Mouse (Mus musculus) ES-Bruce4 (cell line): Measurements from ENCODE around the gene H2afz.

Experiments used
- CTCF ChIP-seq: IDR thresholded peaks from one replicate; pipeline ENCODE4 v1.8.1; 2011; ENCODE audit warnings: low read depth, low read length
- EP300 ChIP-seq: IDR thresholded peaks from 2 replicates; pipeline ENCODE4 v1.6.1; 2011; ENCODE audit warnings: low read depth, low read length; ENCODE audit not compliant: insufficient read depth
- POLR2A ChIP-seq: IDR thresholded peaks from one replicate; pipeline ENCODE4 v1.8.1; 2011; ENCODE audit warnings: low read length; ENCODE audit not compliant: insufficient read depth

- TF ChIP-seq POLR2A (no peak), CTCF (no peak), EP300 (no peak)
Observed at GRCm38 (mm10) chr3:137913093-137913492, 48.8 kb downstream of the H2afz start.
